Comparison of ENCODE assay signal across 21 mouse cellular contexts in genomic region chr19:5309025-5309424, GRCm38 (mm10). TPM values are rescaled to one million over a fixed set of nuclear protein-coding genes. Genes with fewer than 3 reads are reported as not detected.
DNase-seq lines count a peak whose midpoint lies in the region; ATAC-seq lines count a peak whose summit lies in the region.
"Had no signal": no experiment of that assay in that cellular context is flagged by ENCODE, and none has a peak within 500 bp of the region (broad histone marks: within the 10 kb centered on the region; RNA-seq: fewer than 3 reads in every experiment).

No protein-coding gene starts in this region.

- H3K4me1 ChIP-seq in heart, embryonic 11.5 days (ENCODE audit: control insufficient read depth, insufficient read depth, low read length), result 0 out of 2 replicates have a peak, but pooled peaks cover 3% of the 10 kb centered on the region

- no peak overlapping the region for H3K27ac ChIP-seq in heart, embryonic 11.5 days (ENCODE audit: low read depth, low read length)
- H3K27ac ChIP-seq: kidney, postnatal 0 days had no signal

- no peak for DNase-seq in heart, postnatal 10 days
- DNase-seq in 416B (ENCODE audit: low read depth) (peak; percentile 28), NIH3T3 (ENCODE audit: low read depth) (peak; percentile 67)
- DNase-seq in naive thymus-derived CD4-positive, alpha-beta T cell, adult 2 months (ENCODE audit: low read depth), result peak; percentile 40
- DNase-seq in spleen, postnatal 4 days (ENCODE audit: low spot score in 2 of 2), result no peak
- DNase-seq: adrenal gland, postnatal 36 days; heart, adult 18-20 months; heart, postnatal 14 days; lung, postnatal 10 days had no signal

- intact Hi-C loops in heart, postnatal 10 days (cut with DNase I), result no loop called here

- peaks cover 16% of the 10 kb centered on the region for H3K27me3 ChIP-seq in heart, embryonic 11.5 days (ENCODE audit: control insufficient read depth, insufficient read depth, low read length)

- 77% methylated on average over 7 of the region's 7 CpGs for WGBS in heart, embryonic 11.5 days (ENCODE audit: insufficient replicate concordance)

- ATAC-seq in heart, embryonic 11.5 days (replicated peaks; ENCODE audit: insufficient number of reproducible peaks, low FRiP score, low TSS enrichment), result 0 out of 2 replicates have a peak, but pooled peaks have one; percentile 57
- ATAC-seq in erythroblast, adult 5-6 weeks (replicated peaks; ENCODE audit: low FRiP score, poor library complexity, severe bottlenecking), result no peak

- H3K9me3 ChIP-seq in heart, embryonic 11.5 days (replicated peaks; ENCODE audit: control insufficient read depth, low read length), result no peaks in the 10 kb centered on the region

- H3K9ac ChIP-seq in heart, embryonic 11.5 days (ENCODE audit: low read depth, low read length), result no peak overlapping the region

- H3K4me3 ChIP-seq in heart, embryonic 11.5 days (ENCODE audit: low read depth, low read length), result no peak overlapping the region

- no peaks in the 10 kb centered on the region; the same call in 1 of the 2 replicates for H3K36me3 ChIP-seq in heart, embryonic 11.5 days (ENCODE audit: control insufficient read depth, insufficient read depth, low read length)

- no peak overlapping the region for H3K4me2 ChIP-seq in heart, embryonic 11.5 days
- H3K4me2 ChIP-seq: liver, embryonic 11.5 days; midbrain, embryonic 11.5 days had no signal

RNA-seq across cellular contexts. Expression of gene Gal3st3, which starts 10.9 kb away (rescaled TPM):
- 3.8 and 4.8 TPM in 2 replicates for polyA plus RNA-seq in heart, embryonic 11.5 days (2014; fragmentation: Nextera tagmentation; extraction: Ambion mirVana)
- 10 to 100 TPM in 1 of 2 experiments, 1 to 10 TPM in 1; 9.4 to 14.6 TPM for total RNA-seq in heart, postnatal 10 days (2021)
- total RNA-seq in erythroblast, adult 5-6 weeks (2015; ENCODE audit: low replicate concordance), result not detected in 2 replicates
- total RNA-seq in erythroblast, adult 5-6 weeks (2017; ENCODE audit: low replicate concordance), result not detected in 2 replicates
- total RNA-seq: adrenal gland, postnatal 36 days; gastrocnemius, adult 18-20 months had no signal

RNA-seq across cellular contexts. Expression of gene Sf3b2, which starts 13.8 kb away (rescaled TPM):
- polyA plus RNA-seq in heart, embryonic 11.5 days (2014; fragmentation: Nextera tagmentation; extraction: Ambion mirVana), result 224 and 239 TPM in 2 replicates
- 100 to 1,000 TPM; 129 to 136 TPM for total RNA-seq in heart, postnatal 10 days (2021)
- 38.5 and 55.0 TPM in 2 replicates for total RNA-seq in erythroblast, adult 5-6 weeks (2015; ENCODE audit: low replicate concordance)
- total RNA-seq in erythroblast, adult 5-6 weeks (2017; ENCODE audit: low replicate concordance), result 59.6 and 76.3 TPM in 2 replicates

RNA-seq across cellular contexts. Expression of gene Catsper1, which starts 26.5 kb away (rescaled TPM):
- not detected in 2 replicates for polyA plus RNA-seq in heart, embryonic 11.5 days (2014; fragmentation: Nextera tagmentation; extraction: Ambion mirVana)
- total RNA-seq in heart, postnatal 10 days (2021), result not detected
- not detected in 2 replicates for total RNA-seq in erythroblast, adult 5-6 weeks (2015; ENCODE audit: low replicate concordance)
- not detected in 2 replicates for total RNA-seq in erythroblast, adult 5-6 weeks (2017; ENCODE audit: low replicate concordance)
- total RNA-seq: adrenal gland, postnatal 36 days; gastrocnemius, adult 18-20 months; heart, adult 18-20 months; heart, postnatal 14 days; layer of hippocampus, adult 8-10 months; left cerebral cortex, postnatal 25 days had no signal
- polyA plus RNA-seq: cortical plate, adult 2 months; intestine, embryonic 14.5 days; kidney, postnatal 0 days; liver, embryonic 11.5 days; midbrain, embryonic 11.5 days; neural tube, embryonic 11.5 days; urinary bladder, adult 2 months had no signal

RNA-seq across cellular contexts. Expression of gene Pacs1, which starts 36.1 kb away (rescaled TPM):
- polyA plus RNA-seq in heart, embryonic 11.5 days (2014; fragmentation: Nextera tagmentation; extraction: Ambion mirVana), result 21.4 and 22.8 TPM in 2 replicates
- 10 to 100 TPM; 24.5 to 27.8 TPM for total RNA-seq in heart, postnatal 10 days (2021)
- 7.7 and 8.1 TPM in 2 replicates for total RNA-seq in erythroblast, adult 5-6 weeks (2015; ENCODE audit: low replicate concordance)
- 5.3 and 7.0 TPM in 2 replicates for total RNA-seq in erythroblast, adult 5-6 weeks (2017; ENCODE audit: low replicate concordance)

RNA-seq across cellular contexts. Expression of gene Cst6, which starts 40.3 kb away (rescaled TPM):
- 0.60 and 0.84 TPM in 2 replicates for polyA plus RNA-seq in heart, embryonic 11.5 days (2014; fragmentation: Nextera tagmentation; extraction: Ambion mirVana)
- 1 to 10 TPM; 2.6 to 3.1 TPM for total RNA-seq in heart, postnatal 10 days (2021)
- total RNA-seq in erythroblast, adult 5-6 weeks (2015; ENCODE audit: low replicate concordance), result not detected in 2 replicates
- total RNA-seq in erythroblast, adult 5-6 weeks (2017; ENCODE audit: low replicate concordance), result not detected in 2 replicates
- polyA plus RNA-seq: liver, embryonic 11.5 days had no signal

Comparison
In these comparisons a context has a peak if more than half of its experiments do, and no peak if none do; other contexts are left out.
1. DNase-seq: peak in 416B (single experiment), NIH3T3 (single experiment) and naive thymus-derived CD4-positive, alpha-beta T cell, adult 2 months (single experiment); none in heart, postnatal 10 days (0 of 2) and spleen, postnatal 4 days (0 of 2).
2. RNA of gene Gal3st3, which starts 10.9 kb away (total RNA-seq): 9.4 to 14.6 TPM in heart, postnatal 10 days; not detected in erythroblast, adult 5-6 weeks; every median in the first group is over 10 times any median in the second.